Mouse (Mus musculus) kidney, adult 9 months (tissue): Measurements from ENCODE around the gene Sctr.

Experiments used
- DNase-seq: peaks from one replicate; pipeline ENCODE4 v3.0.0; 2022

The Sctr gene

GRCm38 (mm10) chr1:120006844-120007790, at the start of gene Sctr:
Gene Sctr (plus strand): TSS chr1:120006894.
- DNase-seq = no peak

DNA sequence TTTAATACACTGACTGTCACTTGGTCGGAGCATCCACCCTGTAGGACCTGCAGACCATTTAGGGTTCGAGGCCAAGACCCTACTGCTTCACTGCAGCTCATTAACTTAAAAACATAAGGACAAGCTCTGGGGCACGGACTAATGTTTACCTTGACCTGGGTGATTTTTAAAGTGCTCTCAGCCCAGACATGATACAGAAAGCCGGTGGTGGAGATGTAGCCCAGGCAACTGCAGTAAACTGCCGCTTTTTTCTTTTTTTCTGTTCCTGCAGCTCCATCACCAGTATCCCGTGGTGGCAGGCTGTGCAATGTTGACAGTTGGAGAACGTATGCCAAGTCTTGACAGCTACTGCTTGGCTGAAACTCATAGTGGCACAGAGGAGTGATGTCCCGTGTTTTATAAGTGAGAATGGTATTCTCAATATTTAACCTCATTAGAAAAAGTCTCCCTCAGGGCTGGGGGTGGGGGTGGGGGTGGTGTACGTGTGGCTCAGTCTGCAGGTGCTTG, 48.9 kb upstream of the Sctr start:
- no peak for DNase-seq

GRCm38 (mm10) chr1:119959464-119959863, 47.2 kb upstream of the Sctr start:
- DNase-seq = no peak

DNA sequence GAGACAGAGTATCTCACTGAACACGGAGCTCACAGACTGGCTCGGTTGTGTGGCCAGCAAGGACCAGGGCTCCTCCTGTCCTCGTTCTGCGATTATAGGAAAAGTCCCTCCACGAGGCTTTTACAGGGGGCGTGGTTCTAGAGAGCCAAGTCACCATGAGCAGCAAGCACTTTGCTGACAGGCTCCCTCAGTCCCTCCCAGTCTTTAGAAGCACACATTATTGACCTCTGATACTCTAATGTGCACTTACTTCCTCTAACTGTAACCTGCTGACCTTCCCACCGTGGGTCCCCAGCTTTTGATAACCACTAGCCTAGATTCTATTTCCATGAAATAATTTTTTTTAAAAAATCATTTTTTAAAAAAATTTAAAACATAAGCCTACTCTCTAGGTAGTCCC, 46.8 kb upstream of the Sctr start:
- DNase-seq = no peak

- peak; percentile 15 for DNase-seq
Observed at GRCm38 (mm10) chr1:119965804-119966514, 40.7 kb upstream of the Sctr start.

GRCm38 (mm10) chr1:119973117-119973516, 33.6 kb upstream of the Sctr start:
- DNase-seq = no peak

GRCm38 (mm10) chr1:119975141-119975540, 31.6 kb upstream of the Sctr start:
- DNase-seq = no peak

GRCm38 (mm10) chr1:119986555-119986954, 20.1 kb upstream of the Sctr start:
- peak; percentile 31 for DNase-seq

GRCm38 (mm10) chr1:119996798-119997581, 9.7 kb upstream of the Sctr start, which contains the start of gene Cfap221:
Gene Cfap221 (minus strand): TSS chr1:119997234.
- DNase-seq = peak; percentile 67

DNA sequence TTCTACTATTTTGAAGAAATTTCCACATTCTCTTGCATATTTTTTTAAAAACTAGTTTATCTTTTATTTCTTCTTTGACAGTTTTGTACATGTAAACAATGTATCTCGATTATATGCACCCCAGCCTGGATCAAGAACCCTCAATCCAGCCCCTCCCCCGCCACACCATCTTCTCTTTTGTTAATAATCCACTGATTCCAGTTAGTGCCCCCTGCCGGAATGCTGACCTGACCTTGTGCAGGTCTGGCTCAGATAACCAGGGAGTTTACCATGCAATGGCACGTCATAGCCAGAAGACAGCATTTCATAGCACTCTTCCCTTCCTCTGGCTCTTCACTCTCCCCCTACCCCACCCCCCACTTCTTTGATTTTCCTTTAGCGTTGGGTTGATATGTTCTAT, 9.1 kb upstream of the Sctr start:
- peak; percentile 78 for DNase-seq

GRCm38 (mm10) chr1:120007851-120008588, 1.3 kb downstream of the Sctr start:
- DNase-seq = no peak

- no peak for DNase-seq
Observed at GRCm38 (mm10) chr1:120012638-120013037, 5.9 kb downstream of the Sctr start.

GRCm38 (mm10) chr1:120013111-120013510, 6.4 kb downstream of the Sctr start:
- peak; percentile 67 for DNase-seq

- DNase-seq = peak; percentile 70
Observed at GRCm38 (mm10) chr1:120016240-120016639, 9.5 kb downstream of the Sctr start.

GRCm38 (mm10) chr1:120018900-120019299, 12.2 kb downstream of the Sctr start:
- DNase-seq = no peak

- DNase-seq = no peak
Observed at GRCm38 (mm10) chr1:120019428-120019827, 12.7 kb downstream of the Sctr start.

GRCm38 (mm10) chr1:120020322-120020897, 13.7 kb downstream of the Sctr start:
- DNase-seq = no peak

- DNase-seq = no peak
Observed at GRCm38 (mm10) chr1:120021951-120022350, 15.3 kb downstream of the Sctr start.

GRCm38 (mm10) chr1:120024331-120025049, 17.8 kb downstream of the Sctr start:
- peak; percentile 93 for DNase-seq

- peak; percentile 36 for DNase-seq
Observed at GRCm38 (mm10) chr1:120025050-120025439, 18.4 kb downstream of the Sctr start.

GRCm38 (mm10) chr1:120027693-120028092, 21.0 kb downstream of the Sctr start:
- peak; percentile 65 for DNase-seq
